Mouse (Mus musculus) liver, embryonic 14.5 days (tissue): ENCODE measurements at regions not wholly inside any gene's neighbourhood (a gene's known extent, or its start where the extent isn't known, plus 50 kb on each side); places are given as distances from the start of the nearest gene placed in this dataset.

Experiments used
- ATAC-seq: fragments of 200-750 bp; cut with Nextera tagmentation; 2 replicates; pipeline ENCODE4 v1.8.0; 2017; ENCODE audit warnings: moderate number of reproducible peaks, mild to moderate bottlenecking, moderate library complexity; ENCODE audit not compliant: insufficient read depth
- DNase-seq, 3 experiments: peaks; one replicate each; pipeline ENCODE4 v3.0.0-alpha.2; 2012 to 2013; ENCODE audit warnings: low read depth in 3 of 3, low spot score in 3 of 3
- H3K27ac ChIP-seq: fragments of 300-500 bp; sonication (generic); 2 replicates; pipeline ENCODE4 v1.5.1; 2014; ENCODE audit warnings: moderate library complexity, mild to moderate bottlenecking, control low read depth, inconsistent platforms
- H3K27me3 ChIP-seq: fragments of 300-500 bp; sonication (generic); 2 replicates; pipeline ENCODE4 v1.6.1; 2014; ENCODE audit warnings: mild to moderate bottlenecking, low read length, moderate library complexity; ENCODE audit not compliant: control insufficient read depth, insufficient read depth
- H3K36me3 ChIP-seq: fragments of 300-500 bp; sonication (generic); replicated peaks from 2 replicates; pipeline ENCODE4 v1.6.1; 2014; ENCODE audit warnings: low read depth; ENCODE audit not compliant: control insufficient read depth, insufficient read depth
- H3K4me1 ChIP-seq, 2 experiments: fragments of 200-500 bp in 1 of 2; fragments of 300-500 bp in 1 of 2; sonication (generic) in 1 of 2; replicated peaks; 2 replicates each; pipeline ENCODE4 v1.6.1; 2012 to 2014; ENCODE audit warnings: antibody characterized with exemption in 1 of 2, inconsistent platforms in 1 of 2, low read length in 1 of 2; ENCODE audit not compliant: control insufficient read depth in 2 of 2, insufficient read depth in 2 of 2
- H3K4me2 ChIP-seq: fragments of 300-500 bp; sonication (generic); 2 replicates; pipeline ENCODE4 v1.6.1; 2014; ENCODE audit warnings: low read depth, mild to moderate bottlenecking, control low read depth, moderate library complexity
- H3K4me3 ChIP-seq, 2 experiments: fragments of 200-500 bp in 1 of 2; fragments of 300-500 bp in 1 of 2; sonication (generic) in 1 of 2; 2 replicates each; pipeline ENCODE4 v1.5.1; 2012 to 2014; ENCODE audit warnings: low read depth in 2 of 2, low read length in 2 of 2, mild to moderate bottlenecking in 2 of 2, control low read depth in 1 of 2, inconsistent platforms in 1 of 2, moderate library complexity in 1 of 2; ENCODE audit not compliant: insufficient read depth in 1 of 2
- H3K9ac ChIP-seq: fragments of 300-500 bp; sonication (generic); replicated peaks from 2 replicates; pipeline ENCODE4 v1.6.1; 2014; ENCODE audit warnings: mild to moderate bottlenecking, control low read depth, moderate library complexity
- H3K9me3 ChIP-seq: fragments of 300-500 bp; sonication (generic); 2 replicates; pipeline ENCODE4 v1.6.1; 2016; ENCODE audit warnings: low read length, mixed read lengths; ENCODE audit not compliant: control insufficient read depth
- CTCF ChIP-seq: IDR thresholded peaks from 2 replicates; pipeline ENCODE4 v1.5.1; 2016; ENCODE audit warnings: antibody characterized with exemption, low read depth, control low read depth
- EP300 ChIP-seq: IDR thresholded peaks from 2 replicates; pipeline ENCODE4 v1.6.1; 2016; ENCODE audit warnings: antibody characterized with exemption, low read depth
- WGBS: fragments of 180-500 bp; shearing (Covaris S2); extraction: QIAGEN DNeasy Blood & Tissue Kit; methylation state at CpG from one replicate; pipeline ENCODE4 v1.1.7; 2014; ENCODE audit not compliant: insufficient replicate concordance; 5-methylcytosine and 5-hydroxymethylcytosine counted together

- H3K9ac ChIP-seq: no peak overlapping the region
- H3K4me2 ChIP-seq: no peak overlapping the region
- no peak for TF ChIP-seq CTCF
- no peaks in the 10 kb centered on the region for H3K36me3 ChIP-seq
- no peaks in the 10 kb centered on the region for H3K9me3 ChIP-seq
- no peaks in the 10 kb centered on the region; a peak in 1 of 4 replicates for H3K4me1 ChIP-seq
- H3K27me3 ChIP-seq: no peaks in the 10 kb centered on the region
- H3K27ac ChIP-seq: no peak overlapping the region
- ATAC-seq: no peak
- 68% methylated on average over 13 of the region's 13 CpGs for WGBS
- DNase-seq: no peak
- no peak overlapping the region for H3K4me3 ChIP-seq
Observed at GRCm38 (mm10) chr8:126678004-126678751, 84.4 kb upstream of the Irf2bp2 start.

GRCm38 (mm10) chr8:126675153-126675552 is 81.4 kb upstream of the Irf2bp2 start:
- ATAC-seq (no peak), DNase-seq (no peak)
- H3K36me3 ChIP-seq: no peaks in the 10 kb centered on the region
- TF ChIP-seq EP300 (no peak), CTCF (no peak)
- no peaks in the 10 kb centered on the region for H3K27me3 ChIP-seq
- no peak overlapping the region for H3K4me2 ChIP-seq
- H3K9ac ChIP-seq: no peak overlapping the region
- WGBS: 62% methylated on average over 2 of the region's 2 CpGs
- no peak overlapping the region for H3K4me3 ChIP-seq
- no peak overlapping the region for H3K27ac ChIP-seq
- no peaks in the 10 kb centered on the region for H3K4me1 ChIP-seq
- H3K9me3 ChIP-seq: no peaks in the 10 kb centered on the region

GRCm38 (mm10) chr8:126673038-126673740 is 79.4 kb upstream of the Irf2bp2 start:
- H3K9ac ChIP-seq: no peak overlapping the region
- TF ChIP-seq CTCF (no peak), EP300 (no peak)
- H3K27me3 ChIP-seq: no peaks in the 10 kb centered on the region
- H3K4me3 ChIP-seq: no peak overlapping the region
- H3K9me3 ChIP-seq: no peaks in the 10 kb centered on the region
- no peak overlapping the region for H3K27ac ChIP-seq
- 47% methylated on average over 9 of the region's 9 CpGs for WGBS
- H3K4me2 ChIP-seq: no peak overlapping the region
- ATAC-seq: no peak
- 0 out of 4 replicates have a peak, but pooled peaks cover 0 to 3% of the 10 kb centered on the region in 2 experiments for H3K4me1 ChIP-seq
- DNase-seq: no peak
- no peaks in the 10 kb centered on the region for H3K36me3 ChIP-seq

- DNase-seq: no peak
Observed at GRCm38 (mm10) chr8:126671594-126671993, 77.8 kb upstream of the Irf2bp2 start.

GRCm38 (mm10) chr8:126669919-126670318 is 76.1 kb upstream of the Irf2bp2 start:
- Histone ChIP-seq H3K4me2 (no peak overlapping the region), H3K27ac (no peak overlapping the region), H3K4me3 (no peak overlapping the region), H3K9me3 (no peaks in the 10 kb centered on the region), H3K4me1 (peaks cover 8 to 23% of the 10 kb centered on the region in 2 experiments), H3K27me3 (no peaks in the 10 kb centered on the region), H3K9ac (no peak overlapping the region), H3K36me3 (no peaks in the 10 kb centered on the region)
- ATAC-seq (no peak), DNase-seq (no peak)
- TF ChIP-seq CTCF (no peak), EP300 (no peak)
- WGBS: 80% methylated on average over 9 of the region's 9 CpGs

More at GRCm38 (mm10) chr8:126671594-126671993, 77.8 kb upstream of the Irf2bp2 start:
- Histone ChIP-seq H3K9me3 (no peaks in the 10 kb centered on the region), H3K4me2 (no peak overlapping the region), H3K27me3 (no peaks in the 10 kb centered on the region), H3K27ac (no peak overlapping the region), H3K9ac (no peak overlapping the region), H3K36me3 (no peaks in the 10 kb centered on the region), H3K4me3 (no peak overlapping the region), H3K4me1 (peaks cover 5 to 12% of the 10 kb centered on the region in 2 experiments)
- ATAC-seq: no peak
- 77% methylated on average over 11 of the region's 11 CpGs for WGBS
- TF ChIP-seq CTCF (no peak), EP300 (no peak)
